In the genomic region with DNA sequence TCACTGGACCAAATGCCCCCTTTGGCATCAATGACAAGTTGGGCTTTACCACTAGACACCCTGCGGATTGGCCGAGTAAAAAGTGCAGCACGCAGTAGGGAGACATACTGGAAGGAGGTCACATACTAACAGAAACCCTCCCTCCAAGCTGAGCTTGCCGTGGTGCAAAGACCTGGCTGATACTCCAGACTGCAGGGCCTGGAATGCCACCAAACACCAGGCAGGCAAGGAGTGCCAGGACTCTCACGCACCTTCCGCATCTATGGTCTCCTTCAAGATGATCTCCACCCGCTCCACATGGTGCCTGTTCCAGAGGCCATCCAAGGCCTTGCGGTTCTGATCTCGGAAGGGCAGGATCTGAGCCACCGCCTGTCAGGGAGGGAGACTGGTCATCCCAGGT, we compare ENCODE assay signal across 24 mouse cellular contexts. TPM values are rescaled to one million over a fixed set of nuclear protein-coding genes. Genes with fewer than 3 reads are reported as not detected.
DNase-seq lines count a peak whose midpoint lies in the region; ATAC-seq and TF ChIP-seq lines count a peak whose summit lies in the region.
"Had no signal": no experiment of that assay in that cellular context is flagged by ENCODE, and none has a peak within 500 bp of the region (broad histone marks: within the 10 kb centered on the region; RNA-seq: fewer than 3 reads in every experiment).

No protein-coding gene starts in this region.

- no peak overlapping the region for H3K4me3 ChIP-seq in cerebellum, adult 2 months (replicated peaks; ENCODE audit: insufficient read depth, low read depth, low read length)
- no peak overlapping the region for H3K4me3 ChIP-seq in heart, embryonic 11.5 days (ENCODE audit: low read depth, low read length)
- H3K4me3 ChIP-seq: forebrain, embryonic 13.5 days; heart, adult 2 months; limb, embryonic 10.5 days; limb, embryonic 15.5 days; midbrain, embryonic 12.5 days; myocyte; neural tube, embryonic 12.5 days had no signal

- no peak for TF ChIP-seq CTCF in cerebellum, adult 2 months (IDR thresholded peaks at IDR 0.05; ENCODE audit: borderline replicate concordance, insufficient read depth, low read depth, low read length)

- WGBS in cerebellum, adult 2 months = 35% methylated on average over 10 of the region's 10 CpGs
- 85% methylated on average over 10 of the region's 10 CpGs for WGBS in heart, embryonic 11.5 days (ENCODE audit: insufficient replicate concordance)

- no peak overlapping the region for H3K27ac ChIP-seq in cerebellum, adult 2 months (ENCODE audit: insufficient read depth, low read length)
- no peak overlapping the region for H3K27ac ChIP-seq in heart, embryonic 11.5 days (ENCODE audit: low read depth, low read length)
- H3K27ac ChIP-seq: forebrain, embryonic 13.5 days; heart, adult 2 months; limb, embryonic 10.5 days; limb, embryonic 15.5 days; midbrain, embryonic 12.5 days; neural tube, embryonic 12.5 days had no signal

- no peak for TF ChIP-seq POLR2A in cerebellum, adult 2 months (IDR thresholded peaks at IDR 0.05; ENCODE audit: borderline replicate concordance, insufficient read depth, low read length)

- no peak for ATAC-seq in heart, embryonic 11.5 days (replicated peaks; ENCODE audit: insufficient number of reproducible peaks, low FRiP score, low TSS enrichment)
- ATAC-seq: CD4-positive, CD25-positive, alpha-beta regulatory T cell, adult 4 months; forebrain, embryonic 13.5 days; hindbrain, embryonic 16.5 days; intestine, embryonic 16.5 days had no signal

- DNase-seq in cerebellum, adult 8-10 months = peak; percentile 39
- no peak for DNase-seq in cerebellum, adult 2 months
- DNase-seq in heart, adult 11 months = peak; percentile 90
- DNase-seq in ZHBTc4 (ENCODE audit: low read depth, low spot score) = peak; percentile 37
- DNase-seq in cerebellum, adult 9-11 months = peak; percentile 59
- no peak for DNase-seq in frontal cortex, postnatal 10 days (ENCODE audit: low spot score in 2 of 2)
- DNase-seq: heart, postnatal 14 days; kidney, postnatal 14 days; layer of hippocampus, adult 9-11 months; lung, postnatal 36 days; right cerebral cortex, adult 18-20 months; spleen, adult 18-20 months; thymus, postnatal 14 days had no signal

- no peaks in the 10 kb centered on the region for H3K9me3 ChIP-seq in heart, embryonic 11.5 days (replicated peaks; ENCODE audit: control insufficient read depth, low read length)
- H3K9me3 ChIP-seq: forebrain, embryonic 13.5 days; limb, embryonic 10.5 days; limb, embryonic 15.5 days; midbrain, embryonic 12.5 days; neural tube, embryonic 12.5 days had no signal

- peaks cover 64% of the 10 kb centered on the region for H3K4me1 ChIP-seq in cerebellum, adult 2 months (ENCODE audit: control insufficient read depth, insufficient read depth, low read length)
- peaks cover 14% of the 10 kb centered on the region for H3K4me1 ChIP-seq in heart, embryonic 11.5 days (ENCODE audit: control insufficient read depth, insufficient read depth, low read length)

- H3K36me3 ChIP-seq in heart, embryonic 11.5 days (ENCODE audit: control insufficient read depth, insufficient read depth, low read length) = no peaks in the 10 kb centered on the region
- H3K36me3 ChIP-seq: limb, embryonic 10.5 days; midbrain, embryonic 12.5 days; neural tube, embryonic 12.5 days had no signal

- no peak overlapping the region for H3K4me2 ChIP-seq in heart, embryonic 11.5 days
- H3K4me2 ChIP-seq: forebrain, embryonic 13.5 days; limb, embryonic 15.5 days; midbrain, embryonic 12.5 days; neural tube, embryonic 12.5 days had no signal

- H3K9ac ChIP-seq in heart, embryonic 11.5 days (ENCODE audit: low read depth, low read length) = no peak overlapping the region
- H3K9ac ChIP-seq: forebrain, embryonic 13.5 days; limb, embryonic 15.5 days; midbrain, embryonic 12.5 days; neural tube, embryonic 12.5 days had no signal

- H3K27me3 ChIP-seq in cerebellum, adult 2 months (ENCODE audit: control insufficient read depth, insufficient read depth, low read length) = no peaks in the 10 kb centered on the region
- H3K27me3 ChIP-seq in heart, embryonic 11.5 days (ENCODE audit: control insufficient read depth, insufficient read depth, low read length) = no peaks in the 10 kb centered on the region
- H3K27me3 ChIP-seq: limb, embryonic 15.5 days; neural tube, embryonic 12.5 days had no signal

RNA-seq across cellular contexts. Expression of gene H6pd, which starts 14.6 kb away (rescaled TPM):
- 11.6 and 14.1 TPM in 2 replicates for polyA plus RNA-seq in cerebellum, adult 2 months (2012; rRNA removed)
- polyA plus RNA-seq in heart, embryonic 11.5 days (2014; fragmentation: Nextera tagmentation; extraction: Ambion mirVana) = 4.8 and 6.2 TPM in 2 replicates

RNA-seq across cellular contexts. Expression of gene Spsb1, which starts 39.4 kb away (rescaled TPM):
- polyA plus RNA-seq in cerebellum, adult 2 months (2012; rRNA removed) = 25.3 and 26.3 TPM in 2 replicates
- polyA plus RNA-seq in heart, embryonic 11.5 days (2014; fragmentation: Nextera tagmentation; extraction: Ambion mirVana) = 4.7 and 5.6 TPM in 2 replicates

Comparison
In these comparisons a context has a peak if more than half of its experiments do, and no peak if none do; other contexts are left out.
1. DNase-seq: peak in cerebellum, adult 8-10 months (single experiment), heart, adult 11 months (single experiment), ZHBTc4 (single experiment) and cerebellum, adult 9-11 months (single experiment); none in cerebellum, adult 2 months (0 of 2) and frontal cortex, postnatal 10 days (0 of 2).